Mouse (Mus musculus): ENCODE results near the gene Magi1. TPM values are rescaled to one million over a fixed set of nuclear protein-coding genes. Genes with fewer than 3 reads are reported as not detected.

Gene Magi1
- polyA plus RNA-seq, 1 experiment from 2014 or later, result 25.0 TPM

DNA sequence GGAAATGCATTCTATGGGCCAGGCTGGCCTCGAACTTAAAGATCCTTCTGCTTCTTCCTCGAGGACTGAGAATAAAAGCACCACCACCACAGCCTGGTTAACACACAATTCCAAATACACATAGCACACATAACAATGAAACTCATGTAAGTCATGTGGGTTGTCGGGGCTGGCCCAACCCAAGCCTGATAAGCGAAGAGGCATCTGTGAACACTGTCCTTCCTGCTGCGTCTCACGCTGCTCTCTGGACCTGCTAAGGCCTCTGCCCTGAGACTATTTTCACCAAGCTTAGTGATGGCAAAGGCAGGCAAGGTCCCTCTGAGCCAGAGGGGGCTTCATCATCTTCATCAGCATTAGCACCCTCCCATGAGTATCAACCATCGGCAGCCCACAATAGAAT is 360.8 kb downstream of the Magi1 start:
- no peak overlapping the region for H3K4me3 ChIP-seq
- no peaks in the 10 kb centered on the region for H3K9me3 ChIP-seq
- H3K27ac ChIP-seq, result peak overlapping the region; percentile 37; the same call in 1 of the 2 replicates
- H3K4me1 ChIP-seq (replicated peaks), result peaks cover 17% of the 10 kb centered on the region
- no peaks in the 10 kb centered on the region for H3K36me3 ChIP-seq
- no peaks in the 10 kb centered on the region for H3K27me3 ChIP-seq (ENCODE audit: insufficient read depth, poor library complexity, severe bottlenecking)
- 83% methylated on average over 7 of the region's 7 CpGs for WGBS
- DNase-seq (ENCODE audit: low spot score), result no peak

DNA sequence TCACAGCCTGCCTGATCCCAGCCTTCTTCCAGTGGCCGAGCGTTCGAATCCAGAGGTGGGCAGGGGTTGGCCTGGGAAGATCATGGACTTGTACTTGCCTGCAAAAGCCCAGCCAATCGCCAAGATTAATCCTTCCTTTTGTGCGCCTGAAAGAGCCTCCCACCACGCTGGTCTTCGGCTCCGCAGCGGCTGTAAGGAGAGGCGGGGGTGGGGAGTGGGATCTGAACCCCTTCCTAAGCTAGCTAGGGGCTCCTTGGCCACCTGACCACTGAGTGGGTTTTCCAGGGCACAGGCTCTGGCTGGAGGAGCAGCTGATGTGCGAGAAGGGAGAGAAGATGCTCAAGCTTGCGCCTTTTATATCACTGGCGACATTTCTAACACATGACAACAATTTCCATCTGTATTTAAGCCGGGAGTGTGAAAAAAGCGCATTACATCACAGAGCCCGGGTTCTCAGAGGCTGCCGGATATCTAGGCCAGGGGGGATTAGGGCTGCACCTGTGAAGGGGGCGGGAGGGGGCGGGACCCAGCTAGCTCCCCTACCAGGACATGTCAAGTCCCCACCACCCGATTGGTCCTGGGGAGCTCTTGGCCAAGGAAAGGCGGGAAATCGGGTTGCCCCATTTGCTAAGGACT is 370.4 kb downstream of the Magi1 start:
- 1% methylated on average over 22 of the region's 22 CpGs for WGBS
- no peaks in the 10 kb centered on the region for H3K36me3 ChIP-seq
- peak; percentile 69 for DNase-seq (ENCODE audit: low spot score)
- peak overlapping the region; percentile 55 for H3K4me3 ChIP-seq
- no peaks in the 10 kb centered on the region for H3K9me3 ChIP-seq
- H3K27ac ChIP-seq, result peak overlapping the region; percentile 93
- peaks cover 61% of the 10 kb centered on the region for H3K4me1 ChIP-seq (replicated peaks)
- no peaks in the 10 kb centered on the region for H3K27me3 ChIP-seq (ENCODE audit: insufficient read depth, poor library complexity, severe bottlenecking)

DNA sequence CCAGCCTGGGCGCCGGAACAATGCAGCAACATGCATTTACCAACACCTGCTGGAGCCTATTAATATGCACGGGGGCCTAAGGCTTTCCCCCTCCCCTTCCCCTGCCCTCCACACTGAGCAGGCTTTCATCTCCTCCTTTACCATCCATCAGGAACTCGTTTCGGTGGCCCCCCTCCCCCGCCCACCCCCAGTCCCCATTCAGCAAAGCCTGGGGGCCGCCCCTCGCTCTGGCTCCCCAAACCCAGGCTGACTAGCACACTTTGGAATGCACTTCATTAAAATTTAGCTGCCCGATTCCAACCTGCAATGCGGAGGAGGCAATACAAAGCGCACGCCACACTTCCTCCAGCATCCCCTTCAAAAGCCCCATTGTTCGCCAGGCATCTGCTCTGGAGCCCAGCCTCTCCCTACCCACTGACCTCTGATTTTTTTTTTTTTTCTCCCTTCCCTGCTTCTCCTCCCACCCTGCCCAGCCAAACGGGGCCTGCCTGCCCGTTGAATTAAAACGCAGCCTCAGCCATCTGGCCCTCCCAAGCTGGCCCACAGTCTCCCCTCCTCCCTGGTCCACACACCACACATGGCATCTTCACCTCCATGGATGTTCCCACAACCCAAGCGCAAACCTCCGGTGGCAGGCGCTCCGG is 371.0 kb downstream of the Magi1 start:
- Histone ChIP-seq H3K9me3 (no peaks in the 10 kb centered on the region), H3K4me1 (replicated peaks) (peaks cover 61% of the 10 kb centered on the region), H3K36me3 (no peaks in the 10 kb centered on the region), H3K4me3 (peak overlapping the region; percentile 55), H3K27ac (peak overlapping the region; percentile 93), H3K27me3 (ENCODE audit: insufficient read depth, poor library complexity, severe bottlenecking) (no peaks in the 10 kb centered on the region)
- WGBS, result 1% methylated on average over 20 of the region's 20 CpGs
- DNase-seq (ENCODE audit: low spot score), result peak; percentile 89

DNA sequence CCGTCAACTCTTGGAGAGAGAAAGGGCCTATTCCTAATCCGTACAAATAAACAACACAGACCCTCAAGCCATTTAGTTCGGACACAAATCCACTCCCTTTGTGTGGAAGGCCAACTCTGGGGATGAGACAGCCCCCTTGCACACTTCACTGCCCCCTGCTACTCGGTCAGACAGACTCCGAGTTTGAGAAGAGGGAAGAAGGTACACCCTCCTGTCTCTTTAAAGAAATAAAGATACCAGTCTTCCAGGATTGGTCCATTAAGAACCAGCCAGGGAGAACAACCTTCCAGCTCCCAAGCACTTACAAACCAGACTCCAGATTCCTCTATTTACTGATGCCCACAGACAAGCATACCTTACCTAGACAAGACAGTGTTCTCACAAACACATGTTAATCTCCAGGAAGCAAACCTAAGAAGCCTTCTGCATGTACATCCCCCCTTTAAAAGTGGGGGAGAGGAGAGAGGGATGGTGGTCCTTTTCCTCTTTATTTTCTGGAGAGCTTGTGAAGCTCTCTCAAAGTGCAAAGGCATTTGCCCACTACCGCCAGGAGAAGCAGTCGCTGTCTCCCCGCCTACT is 371.6 kb downstream of the Magi1 start:
- DNase-seq (ENCODE audit: low spot score), result no peak
- H3K27ac ChIP-seq, result peak overlapping the region; percentile 93
- 4% methylated on average over 8 of the region's 8 CpGs for WGBS
- peak overlapping the region; percentile 55 for H3K4me3 ChIP-seq
- peaks cover 61% of the 10 kb centered on the region for H3K4me1 ChIP-seq (replicated peaks)
- H3K27me3 ChIP-seq (ENCODE audit: insufficient read depth, poor library complexity, severe bottlenecking), result no peaks in the 10 kb centered on the region
- no peaks in the 10 kb centered on the region for H3K36me3 ChIP-seq
- H3K9me3 ChIP-seq, result no peaks in the 10 kb centered on the region

DNA sequence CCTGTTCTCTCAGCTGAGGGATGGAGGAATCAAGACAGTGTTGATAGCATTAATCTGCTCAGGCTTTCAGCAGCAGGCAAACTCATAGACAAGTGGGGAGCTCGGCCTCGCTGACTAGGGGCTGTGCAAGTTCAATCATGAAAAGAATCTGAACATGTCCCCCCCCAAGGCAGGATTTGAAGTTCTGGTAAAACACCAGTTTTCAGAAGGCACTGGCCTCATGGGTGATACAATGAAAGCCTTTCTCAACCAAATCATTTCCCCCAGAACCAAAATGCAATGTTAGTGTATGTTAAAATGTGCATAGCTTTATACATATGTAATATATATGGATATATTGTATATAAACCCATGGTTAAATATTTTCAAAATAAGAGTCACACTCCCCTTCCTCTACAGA is 372.3 kb downstream of the Magi1 start:
- Histone ChIP-seq H3K4me1 (replicated peaks) (peaks cover 61% of the 10 kb centered on the region), H3K36me3 (no peaks in the 10 kb centered on the region), H3K4me3 (peak overlapping the region; percentile 55), H3K9me3 (no peaks in the 10 kb centered on the region), H3K27me3 (ENCODE audit: insufficient read depth, poor library complexity, severe bottlenecking) (no peaks in the 10 kb centered on the region), H3K27ac (peak overlapping the region; percentile 93)
- WGBS, result 26% methylated on average over 2 of the region's 2 CpGs
- peak; percentile 16 for DNase-seq (ENCODE audit: low spot score)

DNA sequence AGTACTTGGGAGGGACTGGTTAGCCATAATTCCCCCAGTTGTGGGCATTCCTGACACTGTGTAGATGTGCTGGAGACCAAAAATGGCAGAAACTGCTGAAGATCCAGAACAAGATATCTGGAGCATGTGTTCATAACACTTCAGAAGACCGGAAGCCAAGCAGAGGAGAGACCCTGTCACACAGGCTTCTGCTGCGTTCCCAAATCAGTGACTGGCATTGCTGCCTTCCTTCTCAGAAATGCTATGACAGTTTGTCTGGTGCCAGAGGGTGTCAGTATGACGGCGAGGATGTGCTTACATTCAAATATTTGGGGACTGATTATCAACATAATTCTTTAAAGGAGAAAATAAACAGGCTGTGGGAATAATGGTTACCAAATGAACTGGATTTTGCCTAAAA is 373.7 kb downstream of the Magi1 start:
- Histone ChIP-seq H3K4me3 (peak overlapping the region; percentile 55), H3K4me1 (replicated peaks) (peaks cover 54% of the 10 kb centered on the region), H3K36me3 (no peaks in the 10 kb centered on the region), H3K27ac (0 out of 2 replicates have a peak overlapping the region, but pooled peaks have one; percentile 29), H3K27me3 (ENCODE audit: insufficient read depth, poor library complexity, severe bottlenecking) (no peaks in the 10 kb centered on the region), H3K9me3 (no peaks in the 10 kb centered on the region)
- DNase-seq (ENCODE audit: low spot score), result no peak
- 84% methylated on average over 4 of the region's 4 CpGs for WGBS

DNA sequence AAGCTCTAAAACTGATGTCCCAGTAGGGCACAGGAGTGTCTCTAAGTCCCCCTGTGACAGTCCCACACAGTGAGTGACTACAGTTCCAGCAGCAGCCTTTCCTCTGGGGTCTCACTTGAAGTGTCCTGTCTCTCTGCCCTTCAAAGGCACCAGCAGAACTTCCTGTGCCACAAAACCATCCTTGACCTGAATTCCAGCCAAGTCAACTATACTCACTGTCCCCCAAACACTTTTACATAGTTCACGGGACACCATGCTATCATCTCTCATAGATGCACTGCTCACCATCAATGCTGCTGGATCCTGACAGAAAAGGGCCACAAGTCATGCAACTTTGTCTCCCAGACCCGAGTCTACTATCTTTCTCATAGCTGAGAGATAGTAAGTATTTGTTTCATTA is 378.7 kb downstream of the Magi1 start:
- 90% methylated on average over 2 of the region's 2 CpGs for WGBS

DNA sequence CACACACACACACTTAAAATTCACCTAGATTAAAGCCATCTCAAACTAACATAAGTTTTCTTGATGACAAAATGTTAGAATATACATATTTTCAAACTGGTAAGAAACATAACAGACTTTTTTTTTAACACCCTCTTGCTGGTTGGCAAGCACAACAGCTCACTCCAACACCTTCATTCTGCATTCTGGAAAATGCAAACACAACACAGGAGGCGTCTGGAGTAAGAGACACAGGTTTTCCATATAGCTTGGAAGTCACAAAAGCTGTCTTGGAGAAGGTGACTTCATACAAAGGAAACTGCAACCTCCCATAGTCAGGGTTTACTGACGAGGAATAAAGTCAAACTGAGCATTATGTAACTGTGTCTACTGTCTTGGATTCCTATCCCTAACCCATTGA is 381.5 kb downstream of the Magi1 start:
- DNase-seq (ENCODE audit: low spot score), result no peak
- Histone ChIP-seq H3K4me3 (no peak overlapping the region), H3K27ac (no peak overlapping the region), H3K36me3 (0 out of 2 replicates have a peak, but pooled peaks cover 3% of the 10 kb centered on the region), H3K27me3 (ENCODE audit: insufficient read depth, poor library complexity, severe bottlenecking) (no peaks in the 10 kb centered on the region), H3K9me3 (no peaks in the 10 kb centered on the region), H3K4me1 (replicated peaks) (0 out of 2 replicates have a peak, but pooled peaks cover 9% of the 10 kb centered on the region)
- 81% methylated on average over 2 of the region's 2 CpGs for WGBS

More for the DNA sequence above, 378.7 kb downstream of the Magi1 start:
- H3K27ac ChIP-seq, result no peak overlapping the region
- H3K36me3 ChIP-seq, result 0 out of 2 replicates have a peak, but pooled peaks cover 3% of the 10 kb centered on the region
- DNase-seq (ENCODE audit: low spot score), result no peak
- no peak overlapping the region for H3K4me3 ChIP-seq
- no peaks in the 10 kb centered on the region for H3K27me3 ChIP-seq (ENCODE audit: insufficient read depth, poor library complexity, severe bottlenecking)
- H3K4me1 ChIP-seq (replicated peaks), result peaks cover 13% of the 10 kb centered on the region
- no peaks in the 10 kb centered on the region for H3K9me3 ChIP-seq

DNA sequence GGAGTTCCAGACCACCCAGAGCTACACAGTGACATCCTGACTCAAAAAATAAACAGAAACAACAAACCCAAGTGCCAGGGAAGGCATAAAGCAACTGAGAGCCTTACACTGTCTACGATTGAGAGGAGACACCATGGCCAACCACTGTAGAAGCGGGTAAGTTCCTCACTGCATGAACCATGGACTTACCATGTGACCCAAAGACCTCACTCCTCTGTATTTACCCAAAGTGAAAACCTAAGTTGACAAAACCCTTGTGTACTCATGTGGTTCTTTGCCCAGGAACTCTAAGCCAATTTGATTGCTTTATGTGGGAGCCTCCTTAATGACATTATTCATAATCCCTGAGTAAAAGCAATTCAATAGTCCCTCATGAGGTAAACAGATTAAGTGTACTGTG is 382.3 kb downstream of the Magi1 start:
- H3K9me3 ChIP-seq, result no peaks in the 10 kb centered on the region
- DNase-seq (ENCODE audit: low spot score), result no peak
- no peak overlapping the region for H3K27ac ChIP-seq
- no peaks in the 10 kb centered on the region for H3K27me3 ChIP-seq (ENCODE audit: insufficient read depth, poor library complexity, severe bottlenecking)
- no peak overlapping the region for H3K4me3 ChIP-seq
- 0 out of 2 replicates have a peak, but pooled peaks cover 9% of the 10 kb centered on the region for H3K4me1 ChIP-seq (replicated peaks)
- H3K36me3 ChIP-seq, result 0 out of 2 replicates have a peak, but pooled peaks cover 3% of the 10 kb centered on the region
- WGBS, result 95% methylated on average over 2 of the region's 2 CpGs

DNA sequence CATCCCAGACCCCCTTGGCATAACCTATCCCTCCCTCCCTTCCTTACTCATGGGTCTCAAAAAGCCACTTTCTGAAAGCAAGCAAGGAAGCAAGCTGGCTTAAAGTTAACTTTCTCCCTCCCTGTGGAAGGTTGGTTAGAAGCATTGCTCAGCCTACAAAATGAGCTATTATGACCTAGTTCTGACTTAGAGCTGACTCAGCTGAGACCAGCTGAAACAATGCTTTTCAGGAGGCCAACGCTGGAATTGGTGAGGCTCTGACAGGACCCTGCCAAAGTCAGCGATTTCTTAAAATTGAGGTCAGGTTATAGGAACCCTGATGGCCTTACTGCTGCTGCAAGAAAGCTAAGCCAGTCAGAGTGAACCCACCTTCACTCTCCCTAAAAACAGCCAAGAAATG is 386.2 kb downstream of the Magi1 start:
- peaks cover 27% of the 10 kb centered on the region for H3K4me1 ChIP-seq (replicated peaks)
- H3K27me3 ChIP-seq (ENCODE audit: insufficient read depth, poor library complexity, severe bottlenecking), result no peaks in the 10 kb centered on the region
- no peak for DNase-seq (ENCODE audit: low spot score)
- 74% methylated on average over 2 of the region's 2 CpGs for WGBS
- no peaks in the 10 kb centered on the region for H3K9me3 ChIP-seq
- no peak overlapping the region for H3K27ac ChIP-seq
- 0 out of 2 replicates have a peak, but pooled peaks cover 3% of the 10 kb centered on the region for H3K36me3 ChIP-seq
- no peak overlapping the region for H3K4me3 ChIP-seq

DNA sequence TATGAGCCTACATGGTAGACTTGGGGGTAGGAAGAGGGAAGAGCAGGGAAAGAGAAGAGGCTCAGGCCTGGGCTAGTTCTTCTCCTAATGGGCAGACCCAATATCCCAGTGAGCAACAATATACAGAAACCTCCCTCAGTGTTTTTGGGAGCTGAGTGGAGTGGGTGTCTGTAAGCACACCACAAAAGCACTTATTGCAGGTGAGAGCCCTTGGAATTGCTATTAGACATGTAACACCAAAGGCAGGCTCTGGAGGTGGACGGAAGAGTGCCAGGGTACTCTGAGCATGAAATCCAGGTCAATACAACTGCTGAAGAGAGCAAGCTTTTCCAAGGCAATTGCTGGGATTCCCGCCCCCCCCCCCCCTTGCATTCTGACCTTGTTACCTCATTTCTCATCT is 388.0 kb downstream of the Magi1 start:
- Histone ChIP-seq H3K9me3 (no peaks in the 10 kb centered on the region), H3K27me3 (ENCODE audit: insufficient read depth, poor library complexity, severe bottlenecking) (no peaks in the 10 kb centered on the region), H3K4me1 (replicated peaks) (peaks cover 29% of the 10 kb centered on the region), H3K4me3 (no peak overlapping the region), H3K27ac (no peak overlapping the region), H3K36me3 (peaks cover 4% of the 10 kb centered on the region)
- DNase-seq (ENCODE audit: low spot score), result no peak
- WGBS, result 69% methylated on average over 2 of the region's 2 CpGs

DNA sequence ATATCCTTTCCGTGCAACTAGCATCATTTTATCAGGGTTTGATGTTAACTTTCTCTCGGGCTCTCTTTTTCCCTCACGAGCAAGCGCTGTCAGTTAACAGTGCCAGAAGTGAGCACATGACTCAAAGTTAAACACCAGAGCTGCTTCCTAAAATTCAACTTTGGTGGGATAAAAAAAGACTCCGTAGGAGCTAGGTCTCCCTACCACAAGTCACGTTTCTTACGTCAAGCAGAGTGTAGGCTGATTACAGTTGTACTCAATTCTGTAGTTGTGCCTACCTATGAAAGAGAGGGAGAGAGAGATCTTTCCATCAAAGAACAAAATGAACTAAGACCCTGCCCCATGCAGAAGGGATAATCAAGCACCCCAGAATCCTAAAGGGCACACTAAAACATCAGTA is 389.8 kb downstream of the Magi1 start:
- 82% methylated on average over 7 of the region's 7 CpGs for WGBS
- H3K4me1 ChIP-seq (replicated peaks), result peaks cover 30% of the 10 kb centered on the region
- H3K4me3 ChIP-seq, result no peak overlapping the region
- DNase-seq (ENCODE audit: low spot score), result no peak
- H3K36me3 ChIP-seq, result peaks cover 11% of the 10 kb centered on the region
- no peak overlapping the region for H3K27ac ChIP-seq
- no peaks in the 10 kb centered on the region for H3K9me3 ChIP-seq
- no peaks in the 10 kb centered on the region for H3K27me3 ChIP-seq (ENCODE audit: insufficient read depth, poor library complexity, severe bottlenecking)

DNA sequence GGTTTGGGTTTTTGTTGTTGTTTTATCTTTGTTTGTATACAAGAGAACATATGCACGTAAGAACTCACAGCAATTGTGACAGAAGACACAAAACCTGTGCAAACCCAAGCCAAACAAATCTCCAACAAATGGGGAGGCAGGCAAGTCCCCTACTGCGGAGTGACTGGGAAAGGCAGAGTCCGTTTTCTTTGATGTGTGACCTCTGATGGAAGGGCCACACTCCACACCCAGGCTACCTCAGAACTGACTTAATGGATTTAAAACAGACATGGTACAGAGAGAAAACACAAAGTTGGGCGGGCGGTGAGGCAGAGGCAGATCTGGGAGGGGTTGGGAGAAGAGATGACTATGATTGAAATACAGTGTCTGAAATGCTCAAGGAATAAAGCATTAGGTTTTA is 390.8 kb downstream of the Magi1 start:
- peaks cover 30% of the 10 kb centered on the region for H3K4me1 ChIP-seq (replicated peaks)
- no peaks in the 10 kb centered on the region for H3K27me3 ChIP-seq (ENCODE audit: insufficient read depth, poor library complexity, severe bottlenecking)
- H3K27ac ChIP-seq, result no peak overlapping the region
- no peak overlapping the region for H3K4me3 ChIP-seq
- H3K36me3 ChIP-seq, result peaks cover 14% of the 10 kb centered on the region
- DNase-seq (ENCODE audit: low spot score), result peak; percentile 12
- 13% methylated on average over 5 of the region's 5 CpGs for WGBS
- H3K9me3 ChIP-seq, result no peaks in the 10 kb centered on the region
